Mouse (Mus musculus) cerebellum, postnatal 14 days (tissue): ENCODE results near the gene Krtap12-1.
"Not testable (repeated sequence)": the region's sequence is repeated elsewhere in the genome, so short reads cannot be mapped to it uniquely, and the experiment has no call there.

Experiments used
- DNase-seq, 2 experiments: peaks; one replicate each; pipeline ENCODE4 v3.0.0; 2021; ENCODE audit warnings: mixed read lengths in 2 of 2

The Krtap12-1 gene

GRCm38 (mm10) chr10:77750686-77751085 lies 30.3 kb downstream of the Krtap12-1 start:
- DNase-seq, result peak; percentile 41 to 52

- not testable (repeated sequence) for DNase-seq
Measured at GRCm38 (mm10) chr10:77751254-77751653, 30.9 kb downstream of the Krtap12-1 start, which contains the start of gene Gm9736. Gm9736 (minus strand) TSS chr10:77751354.

GRCm38 (mm10) chr10:77752312-77752711 lies 31.9 kb downstream of the Krtap12-1 start:
- DNase-seq, result not testable (repeated sequence)

GRCm38 (mm10) chr10:77753448-77753847 lies 33.0 kb downstream of the Krtap12-1 start:
- DNase-seq, result no peak

GRCm38 (mm10) chr10:77759582-77759981 lies 39.2 kb downstream of the Krtap12-1 start, which contains the start of gene Gm3233:
Gm3233 (minus strand) TSS chr10:77759682.
- DNase-seq, result not testable (repeated sequence)

- no peak for DNase-seq
Measured at GRCm38 (mm10) chr10:77769727-77770126, 49.3 kb downstream of the Krtap12-1 start.
